Mouse (Mus musculus) gastrocnemius, adult 8-10 months (tissue): Measurements from ENCODE around the gene Rpap3. TPM values are rescaled to one million over a fixed set of nuclear protein-coding genes. Genes with fewer than 3 reads are reported as not detected.

Experiments used
- DNase-seq, 2 experiments: peaks; one replicate each; pipeline ENCODE4 v3.0.0; 2022; ENCODE audit warnings: low spot score in 2 of 2
- total RNA-seq, 4 experiments: library from RNA; stranded (reverse); gene quantifications; 2 replicates each; pipeline ENCODE4 v1.2.4; 2022

Gene Rpap3
- total RNA-seq, 4 experiments from 2014 or later: 12.5 to 13.9 (median 12.8) TPM

DNA sequence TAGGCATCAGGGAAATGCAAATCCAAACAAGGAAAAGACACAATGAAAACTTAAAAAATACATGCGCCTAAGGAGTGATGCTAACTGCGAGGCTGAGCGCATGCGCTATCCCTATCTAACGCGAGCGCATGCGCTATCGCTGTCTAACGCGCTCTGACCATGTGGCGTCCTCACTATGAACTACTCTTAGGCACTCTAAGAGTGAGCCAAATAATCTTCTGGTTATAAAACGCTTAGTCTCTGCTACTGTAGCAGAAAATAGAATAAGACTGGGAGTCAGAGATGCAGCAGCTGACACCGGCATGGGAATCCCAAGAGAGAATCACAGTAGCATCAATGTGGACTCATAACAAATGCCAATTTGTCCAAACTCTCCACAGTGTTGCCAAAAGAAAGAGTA is 48.2 kb downstream of the Rpap3 start:
- DNase-seq: no peak

DNA sequence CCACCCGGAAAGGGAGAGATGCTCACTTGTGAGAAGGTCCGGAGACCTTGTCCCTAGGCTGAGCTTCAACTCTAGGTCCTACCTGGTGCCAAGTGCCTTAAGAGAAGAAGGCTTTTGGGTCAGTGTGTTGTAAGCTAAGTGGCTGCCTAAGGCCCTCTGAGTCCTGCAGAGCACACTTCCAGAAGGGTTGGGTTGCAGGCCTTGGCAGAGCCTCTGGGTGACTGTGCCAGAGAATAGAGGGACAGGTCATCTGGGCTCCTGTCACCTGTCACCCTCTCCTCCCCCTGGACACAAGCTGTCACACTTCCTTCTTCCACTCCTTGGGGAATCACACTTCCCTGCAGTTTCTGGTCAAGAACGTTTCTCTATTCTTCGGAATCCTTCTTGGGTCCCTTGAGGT is 55.9 kb downstream of the Rpap3 start:
- peak; percentile 30 to 51 for DNase-seq

DNA sequence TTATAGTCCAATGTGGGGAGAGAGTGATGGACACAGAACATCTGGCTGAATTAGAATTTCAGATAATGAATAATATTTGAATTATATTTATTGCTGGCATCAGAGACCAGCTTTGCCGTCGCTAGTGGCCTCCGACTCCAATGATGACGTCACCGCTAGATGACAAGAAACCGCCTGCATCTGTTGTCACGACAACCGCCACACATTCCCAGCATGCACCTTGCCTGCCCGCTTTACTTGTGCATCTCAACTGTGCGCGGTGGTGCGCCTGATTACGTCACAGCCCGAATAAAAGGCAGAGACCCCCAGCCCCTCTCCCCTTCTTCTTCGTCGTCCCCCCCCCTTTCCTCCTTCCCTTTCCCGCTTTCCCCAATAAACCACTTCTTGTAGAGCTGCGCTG is 57.4 kb downstream of the Rpap3 start:
- no peak for DNase-seq

DNA sequence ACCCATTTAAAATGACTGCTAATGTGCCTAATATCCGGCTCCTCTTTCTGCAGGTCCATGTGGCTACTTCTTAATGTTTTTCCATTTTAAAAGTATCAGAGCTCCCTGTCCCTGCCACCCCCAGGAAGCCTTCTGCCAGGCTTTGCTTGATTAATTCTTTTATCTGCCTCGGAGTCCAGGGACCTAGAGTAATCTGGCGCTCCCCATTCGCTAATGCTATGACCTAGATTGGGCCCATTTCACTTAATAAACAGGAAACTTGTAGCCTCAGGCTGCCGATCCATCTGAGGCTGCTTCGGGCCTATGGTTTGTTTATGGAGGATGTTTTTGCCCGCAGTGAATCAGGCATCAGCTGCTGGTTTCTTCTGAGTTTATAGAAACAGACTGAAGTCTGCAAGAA is 59.2 kb downstream of the Rpap3 start:
- no peak for DNase-seq

DNA sequence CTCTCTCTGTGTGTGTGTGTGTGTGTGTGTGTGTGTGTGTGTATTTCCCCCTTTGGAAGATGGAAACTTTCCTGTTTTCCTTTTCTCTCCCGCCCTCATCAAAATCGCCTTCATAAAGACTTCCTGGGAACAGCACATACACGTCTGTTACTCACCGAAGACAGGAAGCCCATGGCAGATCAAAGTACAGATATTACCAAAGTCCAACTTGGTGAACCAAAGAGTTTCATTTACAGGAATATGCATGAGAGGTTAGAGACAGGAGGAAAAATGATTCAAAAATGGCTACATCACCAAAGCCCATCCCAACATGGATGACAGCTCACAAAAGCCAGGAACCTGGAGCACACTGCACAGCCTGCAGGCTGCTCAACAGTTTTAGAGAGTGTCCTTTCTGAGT is 61.6 kb downstream of the Rpap3 start:
- DNase-seq: no peak

Other genes starting within 250 kb of the Rpap3 start
- gene Endou, start 25.5 kb upstream of the Rpap3 start, total RNA-seq: under 1 TPM; 0.19 to 0.49 (median 0.31) TPM
- 1 to 10 TPM; 5.1 to 6.3 (median 5.5) TPM for gene Rapgef3, start 62.1 kb upstream of the Rpap3 start, total RNA-seq
- 10 to 100 TPM; 40.0 to 52.7 (median 47.3) TPM for gene Slc48a1, start 72.7 kb upstream of the Rpap3 start, total RNA-seq
- 1 to 10 TPM; 5.8 to 9.6 (median 9.3) TPM for gene Hdac7, start 138.7 kb upstream of the Rpap3 start, total RNA-seq
- gene Vdr, start 204.8 kb upstream of the Rpap3 start, total RNA-seq: under 1 TPM in 3 of 4 experiments, not detected in 1; 0.07 to 0.13 (median 0.10) TPM